Mouse (Mus musculus) lung, adult 2 months (tissue): Measurements from ENCODE around the gene Itprid1.

ENCODE experiments used
- CTCF ChIP-seq: fragments of 200-500 bp; IDR thresholded peaks from 2 replicates; pipeline ENCODE4 v1.5.1; 2011; ENCODE audit warnings: mild to moderate bottlenecking, low read length, control low read depth; ENCODE audit not compliant: insufficient read depth
- POLR2A ChIP-seq: fragments of 200-500 bp; IDR thresholded peaks from 2 replicates; pipeline ENCODE4 v1.6.1; 2011; ENCODE audit warnings: low read depth, mild to moderate bottlenecking, control low read depth, low read length, borderline replicate concordance; ENCODE audit errors: extremely low read depth

DNA sequence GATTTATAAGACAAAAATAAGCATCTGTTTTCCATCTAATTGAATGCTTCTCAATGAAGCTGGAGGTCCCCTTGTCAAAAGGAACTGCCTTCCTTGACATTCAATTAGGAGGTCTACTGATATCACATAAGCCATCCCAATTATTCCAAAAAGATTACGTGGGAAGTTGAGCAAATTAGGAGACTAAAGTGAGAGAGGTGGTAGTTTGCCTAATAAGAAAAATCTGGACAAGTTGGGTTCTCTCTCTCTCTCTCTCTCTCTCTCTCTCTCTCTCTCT is 65.6 kb downstream of the Itprid1 start:
- TF ChIP-seq CTCF (no peak), POLR2A (no peak)
